9 mouse cellular contexts compared by ENCODE assay signal in the genomic region with DNA sequence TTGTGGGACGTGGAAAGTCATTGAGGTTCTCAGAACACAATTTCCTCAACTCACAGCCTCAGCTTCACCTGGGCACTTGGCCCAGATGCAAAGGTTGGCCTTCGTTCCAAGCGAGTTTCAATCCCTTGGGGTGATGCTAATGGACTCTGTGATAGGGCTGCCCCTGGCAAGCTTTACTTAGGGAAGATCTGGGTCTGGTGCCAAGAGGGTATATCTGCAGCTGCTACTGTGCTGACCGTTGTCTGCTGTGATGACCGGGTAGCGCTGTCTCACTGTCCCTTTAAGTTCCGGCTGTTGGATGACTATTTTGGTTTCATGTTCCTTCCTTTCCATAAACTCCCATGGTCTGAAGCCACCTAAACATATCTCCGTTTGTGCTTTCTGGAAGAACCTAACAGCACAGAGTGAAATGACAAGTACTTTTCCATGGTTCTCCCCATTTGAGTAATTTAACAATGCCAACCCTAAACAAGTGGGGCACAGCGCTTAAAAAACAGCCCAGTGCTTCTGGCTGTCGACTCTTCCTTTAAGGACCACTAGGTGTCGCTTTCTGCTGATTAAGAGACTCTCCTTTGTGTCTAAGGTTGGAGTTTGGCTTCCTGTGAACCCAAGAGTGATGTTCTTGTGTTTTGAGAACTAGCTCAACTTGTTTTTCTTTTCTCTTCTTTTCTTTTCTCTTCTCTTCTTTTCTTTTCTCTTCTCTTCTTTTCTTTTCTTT. TPM values are rescaled to one million over a fixed set of nuclear protein-coding genes. Genes with fewer than 3 reads are reported as not detected.
DNase-seq lines count a peak whose midpoint lies in the region; ATAC-seq and TF ChIP-seq lines count a peak whose summit lies in the region.
"Had no signal": no experiment of that assay in that cellular context is flagged by ENCODE, and none has a peak within 500 bp of the region (broad histone marks: within the 10 kb centered on the region; RNA-seq: fewer than 3 reads in every experiment).

No protein-coding gene starts in this region.

- peak; percentile 20; the same call in 1 of the 2 replicates for TF ChIP-seq CTCF in liver, adult 2 months (IDR thresholded peaks at IDR 0.05; ENCODE audit: low read depth, low read length)
- TF ChIP-seq CTCF in hindbrain, postnatal 0 days (IDR thresholded peaks at IDR 0.05; ENCODE audit: low read depth) = peak; percentile 84
- peak; percentile 83 for TF ChIP-seq CTCF in midbrain, postnatal 0 days (IDR thresholded peaks at IDR 0.05)

- TF ChIP-seq POLR2A in liver, adult 2 months (IDR thresholded peaks at IDR 0.05; ENCODE audit: extremely low read depth, insufficient read depth, low read length) = no peak

- no peaks in the 10 kb centered on the region for H3K27me3 ChIP-seq in liver, adult 2 months (ENCODE audit: control insufficient read depth, insufficient read depth, low read length)
- no peaks in the 10 kb centered on the region for H3K27me3 ChIP-seq in liver, embryonic 11.5 days (replicated peaks; ENCODE audit: control insufficient read depth, insufficient read depth, low read length)
- H3K27me3 ChIP-seq in embryonic facial prominence, embryonic 11.5 days (ENCODE audit: control insufficient read depth, insufficient read depth, low read length) = no peaks in the 10 kb centered on the region
- H3K27me3 ChIP-seq in hindbrain, postnatal 0 days (ENCODE audit: insufficient read depth, low read length) = no peaks in the 10 kb centered on the region
- no peaks in the 10 kb centered on the region for H3K27me3 ChIP-seq in midbrain, postnatal 0 days (ENCODE audit: insufficient read depth, low read length)
- H3K27me3 ChIP-seq: embryonic facial prominence, embryonic 15.5 days had no signal

- no peak for ATAC-seq in liver, embryonic 11.5 days (replicated peaks; ENCODE audit: low FRiP score)
- 0 out of 2 replicates have a peak, but pooled peaks have one; percentile 48 for ATAC-seq in embryonic facial prominence, embryonic 11.5 days (replicated peaks; ENCODE audit: insufficient number of reproducible peaks, low FRiP score, low TSS enrichment, low read depth)
- ATAC-seq in hindbrain, postnatal 0 days = peak; percentile 83; the same call in 1 of the 2 replicates
- ATAC-seq in midbrain, postnatal 0 days (ENCODE audit: low FRiP score) = 0 out of 2 replicates have a peak, but pooled peaks have one; percentile 31

- no peaks in the 10 kb centered on the region for H3K9me3 ChIP-seq in liver, embryonic 11.5 days (ENCODE audit: control insufficient read depth, low read length)
- no peaks in the 10 kb centered on the region for H3K9me3 ChIP-seq in embryonic facial prominence, embryonic 11.5 days (replicated peaks; ENCODE audit: control insufficient read depth, low read length)
- no peaks in the 10 kb centered on the region for H3K9me3 ChIP-seq in hindbrain, postnatal 0 days (ENCODE audit: low read length)
- H3K9me3 ChIP-seq in midbrain, postnatal 0 days (ENCODE audit: low read length) = no peaks in the 10 kb centered on the region
- H3K9me3 ChIP-seq: embryonic facial prominence, embryonic 15.5 days had no signal

- no peaks in the 10 kb centered on the region for H3K79me2 ChIP-seq in liver, adult 2 months (ENCODE audit: control insufficient read depth, insufficient read depth, low read length)

- no peaks in the 10 kb centered on the region for H3K36me3 ChIP-seq in liver, adult 2 months (ENCODE audit: control insufficient read depth, insufficient read depth, low read length)
- H3K36me3 ChIP-seq in liver, embryonic 11.5 days (ENCODE audit: control insufficient read depth, insufficient read depth, low read length) = no peaks in the 10 kb centered on the region
- no peaks in the 10 kb centered on the region for H3K36me3 ChIP-seq in embryonic facial prominence, embryonic 11.5 days (replicated peaks; ENCODE audit: control insufficient read depth, insufficient read depth, low read depth, low read length)
- H3K36me3 ChIP-seq in hindbrain, postnatal 0 days (ENCODE audit: insufficient read depth, low read length) = no peaks in the 10 kb centered on the region
- H3K36me3 ChIP-seq in midbrain, postnatal 0 days (ENCODE audit: insufficient read depth, low read length) = no peaks in the 10 kb centered on the region
- H3K36me3 ChIP-seq: embryonic facial prominence, embryonic 15.5 days had no signal

- no peak overlapping the region for H3K9ac ChIP-seq in liver, adult 2 months (ENCODE audit: low read depth, low read length)
- H3K9ac ChIP-seq in liver, embryonic 11.5 days (ENCODE audit: low read depth, low read length) = no peak overlapping the region
- no peak overlapping the region for H3K9ac ChIP-seq in embryonic facial prominence, embryonic 11.5 days (replicated peaks; ENCODE audit: low read length)
- no peak overlapping the region for H3K9ac ChIP-seq in hindbrain, postnatal 0 days (replicated peaks; ENCODE audit: low read length)
- H3K9ac ChIP-seq in midbrain, postnatal 0 days (replicated peaks; ENCODE audit: low read length, poor library complexity, severe bottlenecking) = no peak overlapping the region
- H3K9ac ChIP-seq: embryonic facial prominence, embryonic 15.5 days had no signal

- H3K4me1 ChIP-seq in liver, adult 2 months (ENCODE audit: control insufficient read depth, insufficient read depth, low read length) = no peaks in the 10 kb centered on the region
- no peaks in the 10 kb centered on the region for H3K4me1 ChIP-seq in liver, embryonic 11.5 days (replicated peaks; ENCODE audit: control insufficient read depth, insufficient read depth, low read length)
- no peaks in the 10 kb centered on the region for H3K4me1 ChIP-seq in embryonic facial prominence, embryonic 11.5 days (ENCODE audit: control insufficient read depth, insufficient read depth, low read length)
- H3K4me1 ChIP-seq in hindbrain, postnatal 0 days (ENCODE audit: insufficient read depth, low read length) = no peaks in the 10 kb centered on the region
- H3K4me1 ChIP-seq in midbrain, postnatal 0 days (ENCODE audit: insufficient read depth, low read length) = no peaks in the 10 kb centered on the region
- H3K4me1 ChIP-seq: embryonic facial prominence, embryonic 15.5 days had no signal

- WGBS in liver, adult 2 months = 36% methylated on average over 11 of the region's 11 CpGs
- 52% methylated on average over 11 of the region's 11 CpGs for WGBS in liver, embryonic 11.5 days
- 57% methylated on average over 11 of the region's 11 CpGs for WGBS in embryonic facial prominence, embryonic 11.5 days
- 40% methylated on average over 11 of the region's 11 CpGs for WGBS in hindbrain, postnatal 0 days
- WGBS in midbrain, postnatal 0 days = 45% methylated on average over 11 of the region's 11 CpGs

- no peak overlapping the region for H3K27ac ChIP-seq in liver, adult 2 months (replicated peaks; ENCODE audit: insufficient read depth, low read depth, low read length)
- H3K27ac ChIP-seq in liver, embryonic 11.5 days (ENCODE audit: low read depth, low read length) = no peak overlapping the region
- H3K27ac ChIP-seq in embryonic facial prominence, embryonic 11.5 days (replicated peaks; ENCODE audit: low read depth, low read length) = no peak overlapping the region
- no peak overlapping the region for H3K27ac ChIP-seq in hindbrain, postnatal 0 days
- no peak overlapping the region for H3K27ac ChIP-seq in midbrain, postnatal 0 days (ENCODE audit: low read depth, low read length)
- H3K27ac ChIP-seq: embryonic facial prominence, embryonic 15.5 days had no signal

- peak; percentile 62 for DNase-seq in liver, adult 2 months (ENCODE audit: extremely low read depth, low read depth, low spot score)
- no peak for DNase-seq in liver, embryonic 11.5 days (ENCODE audit: low spot score)
- DNase-seq in adrenal gland, postnatal 25 days = peak; percentile 20
- DNase-seq in embryonic facial prominence, embryonic 11.5 days (ENCODE audit: low spot score) = peak; percentile 83
- DNase-seq in hindbrain, postnatal 0 days (ENCODE audit: low spot score) = peak; percentile 80
- DNase-seq in layer of hippocampus, postnatal 14 days (ENCODE audit: low spot score in 2 of 2) = peak; percentile 13 to 56
- DNase-seq in midbrain, postnatal 0 days (ENCODE audit: low spot score) = peak; percentile 80
- peak; percentile 48 for DNase-seq in thymus, postnatal 0 days (ENCODE audit: low spot score)

- no peak overlapping the region for H3K4me2 ChIP-seq in liver, embryonic 11.5 days
- no peak overlapping the region for H3K4me2 ChIP-seq in embryonic facial prominence, embryonic 11.5 days (ENCODE audit: low read depth, low read length)
- peak overlapping the region; percentile 19 for H3K4me2 ChIP-seq in hindbrain, postnatal 0 days (ENCODE audit: low read depth, low read length)
- H3K4me2 ChIP-seq in midbrain, postnatal 0 days (ENCODE audit: low read depth, low read length, poor library complexity, severe bottlenecking) = no peak overlapping the region
- H3K4me2 ChIP-seq: embryonic facial prominence, embryonic 15.5 days had no signal

- no peak overlapping the region for H3K4me3 ChIP-seq in liver, adult 2 months (ENCODE audit: insufficient read depth, low read depth, low read length)
- H3K4me3 ChIP-seq in liver, embryonic 11.5 days (ENCODE audit: low read depth, low read length) = no peak overlapping the region
- H3K4me3 ChIP-seq in embryonic facial prominence, embryonic 11.5 days (ENCODE audit: low read depth, low read length) = no peak overlapping the region
- H3K4me3 ChIP-seq in hindbrain, postnatal 0 days (ENCODE audit: low read length) = no peak overlapping the region
- no peak overlapping the region for H3K4me3 ChIP-seq in midbrain, postnatal 0 days (ENCODE audit: low read depth, low read length)
- H3K4me3 ChIP-seq: embryonic facial prominence, embryonic 15.5 days had no signal

RNA-seq across cellular contexts. Expression of a gene that starts 48.3 kb away (rescaled TPM):
- 1,116 and 1,443 TPM in 2 replicates for total RNA-seq in liver, adult 2 months (2014; rRNA removed)
- 446 and 569 TPM in 2 replicates for polyA plus RNA-seq in liver, adult 2 months (2012; rRNA removed)
- polyA plus RNA-seq in liver, embryonic 11.5 days (2014; fragmentation: Nextera tagmentation; extraction: Ambion mirVana) = 31.6 and 35.6 TPM in 2 replicates
- 43.2 and 45.5 TPM in 2 replicates for total RNA-seq in adrenal gland, postnatal 25 days (2021)
- 21.6 and 23.8 TPM in 2 replicates for polyA plus RNA-seq in embryonic facial prominence, embryonic 11.5 days (2014; fragmentation: Nextera tagmentation; extraction: Ambion mirVana)
- total RNA-seq in hindbrain, postnatal 0 days (2014; rRNA removed) = 5.4 and 6.0 TPM in 2 replicates
- 2.8 and 3.3 TPM in 2 replicates for polyA plus RNA-seq in hindbrain, postnatal 0 days (2015; fragmentation: Nextera tagmentation; extraction: Ambion mirVana)
- total RNA-seq in layer of hippocampus, postnatal 14 days (2021) = 10 to 100 TPM in 1 of 2 experiments, 1 to 10 TPM in 1; 8.8 to 10.3 TPM
- total RNA-seq in midbrain, postnatal 0 days (2014; rRNA removed) = 2.5 and 4.0 TPM in 2 replicates
- 1.5 and 2.0 TPM in 2 replicates for polyA plus RNA-seq in midbrain, postnatal 0 days (2015; fragmentation: Nextera tagmentation; extraction: Ambion mirVana)
- 10.4 and 11.4 TPM in 2 replicates for polyA plus RNA-seq in thymus, postnatal 0 days (2015; fragmentation: Nextera tagmentation; extraction: Ambion mirVana)

Comparison
In these comparisons a context has a peak if more than half of its experiments do, and no peak if none do; other contexts are left out.
1. RNA of a gene that starts 48.3 kb away (polyA plus RNA-seq): 446 to 569 TPM in liver, adult 2 months; 31.6 to 35.6 TPM in liver, embryonic 11.5 days, 21.6 to 23.8 TPM in embryonic facial prominence, embryonic 11.5 days, 10.4 to 11.4 TPM in thymus, postnatal 0 days, 2.8 to 3.3 TPM in hindbrain, postnatal 0 days and 1.5 to 2.0 TPM in midbrain, postnatal 0 days; every median in the first group is over 10 times any median in the second.
2. CTCF ChIP-seq: peak in every context shown above with its lines; median percentile 84 in hindbrain, postnatal 0 days; 83 in midbrain, postnatal 0 days; 20 in liver, adult 2 months.